ENCODE assay signal across 6 mouse cellular contexts in the genomic region with DNA sequence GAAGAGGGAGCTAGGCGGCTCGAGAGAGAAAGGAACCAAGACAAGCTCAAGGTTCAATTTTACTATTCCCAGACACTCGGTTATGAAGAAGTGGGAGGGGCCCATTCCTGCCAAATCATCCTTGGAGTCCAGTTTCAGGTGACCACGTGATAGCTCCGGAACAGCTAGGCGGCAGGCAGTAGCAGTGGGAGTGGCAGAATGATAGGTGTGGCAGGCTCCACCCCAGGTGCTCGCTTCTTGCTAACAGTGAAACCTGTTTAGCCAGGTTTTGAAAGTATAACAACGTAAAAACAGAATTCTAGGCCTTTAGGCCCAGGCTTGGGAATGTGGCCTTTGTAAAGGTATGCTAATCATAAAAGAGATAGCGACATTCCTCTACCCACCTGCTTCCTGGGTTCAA. TPM values are rescaled to one million over a fixed set of nuclear protein-coding genes. Genes with fewer than 3 reads are reported as not detected.
A peak's percentile ranks its signal among the peaks of the same experiment; 100 is the strongest.
DNase-seq lines count a peak whose midpoint lies in the region; ATAC-seq and TF ChIP-seq lines count a peak whose summit lies in the region.
"Not testable (repeated sequence)": the region's sequence is repeated elsewhere in the genome, so short reads cannot be mapped to it uniquely, and the experiment has no call there.

No protein-coding gene starts in this region.

- 64% methylated on average over 8 of the region's 9 CpGs for WGBS in embryonic facial prominence, embryonic 14.5 days
- 54% methylated on average over 8 of the region's 9 CpGs for WGBS in intestine, embryonic 16.5 days
- WGBS in kidney, adult 2 months = 63% methylated on average over 9 of the region's 9 CpGs
- WGBS in lung, embryonic 14.5 days = 53% methylated on average over 8 of the region's 9 CpGs
- WGBS in stomach, embryonic 16.5 days = 52% methylated on average over 8 of the region's 9 CpGs

- TF ChIP-seq POLR2A in kidney, adult 2 months (IDR thresholded peaks at IDR 0.05; ENCODE audit: low read depth, low read length) = not testable (repeated sequence)

- not testable (repeated sequence) for H3K4me2 ChIP-seq in embryonic facial prominence, embryonic 14.5 days (ENCODE audit: low read depth, low read length); intestine, embryonic 16.5 days (ENCODE audit: low read depth, low read length); lung, embryonic 14.5 days; stomach, embryonic 16.5 days (ENCODE audit: low read depth, low read length)

- not testable (repeated sequence) for H3K4me1 ChIP-seq in embryonic facial prominence, embryonic 14.5 days (ENCODE audit: control insufficient read depth, insufficient read depth, low read length); intestine, embryonic 16.5 days (ENCODE audit: control insufficient read depth, insufficient read depth, low read length); kidney, adult 2 months (ENCODE audit: control insufficient read depth, insufficient read depth, low read length); lung, embryonic 14.5 days (ENCODE audit: insufficient read depth); stomach, embryonic 16.5 days (ENCODE audit: control insufficient read depth, insufficient read depth, low read length)

- not testable (repeated sequence) for H3K4me3 ChIP-seq in embryonic facial prominence, embryonic 14.5 days (ENCODE audit: low read depth, low read length); intestine, embryonic 16.5 days (ENCODE audit: low read length); kidney, adult 2 months (ENCODE audit: insufficient read depth, low read depth, low read length); lung, embryonic 14.5 days (ENCODE audit: low read depth, low read length); stomach, embryonic 16.5 days (replicated peaks; ENCODE audit: low read length)

- not testable (repeated sequence) for H3K27me3 ChIP-seq in embryonic facial prominence, embryonic 14.5 days (replicated peaks; ENCODE audit: control insufficient read depth, insufficient read depth, low read length); intestine, embryonic 16.5 days (replicated peaks; ENCODE audit: control insufficient read depth, insufficient read depth, low read length); kidney, adult 2 months (replicated peaks; ENCODE audit: control insufficient read depth, insufficient read depth, low read length); lung, embryonic 14.5 days (ENCODE audit: insufficient read depth, low read length); stomach, embryonic 16.5 days (ENCODE audit: control insufficient read depth, insufficient read depth, low read length)

- not testable (repeated sequence) for H3K27ac ChIP-seq in embryonic facial prominence, embryonic 14.5 days (replicated peaks; ENCODE audit: low read depth, low read length); intestine, embryonic 16.5 days (ENCODE audit: low read length); kidney, adult 2 months (ENCODE audit: insufficient read depth, low read depth, low read length); lung, embryonic 14.5 days (ENCODE audit: low read depth); stomach, embryonic 16.5 days (ENCODE audit: low read length)

- not testable (repeated sequence) for ATAC-seq in embryonic facial prominence, embryonic 14.5 days (ENCODE audit: low read depth); lung, embryonic 14.5 days (ENCODE audit: insufficient read depth)
- peak; percentile 95 for ATAC-seq in intestine, embryonic 16.5 days
- peak; percentile 85; the same call in 1 of the 2 replicates for ATAC-seq in stomach, embryonic 16.5 days (ENCODE audit: insufficient read depth, low FRiP score)

- H3K36me3 ChIP-seq in embryonic facial prominence, embryonic 14.5 days (ENCODE audit: control insufficient read depth, insufficient read depth, low read length); intestine, embryonic 16.5 days (ENCODE audit: control insufficient read depth, insufficient read depth, low read length); kidney, adult 2 months (ENCODE audit: control insufficient read depth, insufficient read depth, low read length); lung, embryonic 14.5 days (ENCODE audit: insufficient read depth); stomach, embryonic 16.5 days (ENCODE audit: control insufficient read depth, insufficient read depth, low read length): not testable (repeated sequence)

- H3K9ac ChIP-seq in embryonic facial prominence, embryonic 14.5 days (ENCODE audit: low read depth, low read length); intestine, embryonic 16.5 days (ENCODE audit: low read depth, low read length); lung, embryonic 14.5 days; stomach, embryonic 16.5 days (ENCODE audit: low read length): not testable (repeated sequence)

- DNase-seq in ES-CJ7 (ENCODE audit: low read depth, low spot score) = peak; percentile 60
- DNase-seq in embryonic facial prominence, embryonic 14.5 days (ENCODE audit: low spot score) = peak; percentile 40
- peak; percentile 1 for DNase-seq in kidney, adult 2 months
- DNase-seq in lung, embryonic 14.5 days = peak; percentile 6

- not testable (repeated sequence) for TF ChIP-seq CTCF in kidney, adult 2 months (conservative IDR thresholded peaks at IDR 0.05; ENCODE audit: insufficient read depth, insufficient read length, low read depth, low read length); lung, embryonic 14.5 days (IDR thresholded peaks at IDR 0.05; ENCODE audit: low read depth)

- H3K9me3 ChIP-seq in embryonic facial prominence, embryonic 14.5 days (ENCODE audit: control insufficient read depth, low read length); intestine, embryonic 16.5 days (ENCODE audit: control insufficient read depth, low read length); lung, embryonic 14.5 days (ENCODE audit: low read depth, low read length); stomach, embryonic 16.5 days (replicated peaks; ENCODE audit: control insufficient read depth, low read length): not testable (repeated sequence)

RNA-seq across cellular contexts. Expression of a gene that starts 8.5 kb away (rescaled TPM):
- 56.1 and 59.3 TPM in 2 replicates for polyA plus RNA-seq in embryonic facial prominence, embryonic 14.5 days (2014; fragmentation: Nextera tagmentation; extraction: Ambion mirVana)
- 52.2 and 52.9 TPM in 2 replicates for polyA plus RNA-seq in intestine, embryonic 16.5 days (2015; fragmentation: Nextera tagmentation; extraction: Ambion mirVana)
- 8.5 and 11.7 TPM in 2 replicates for polyA plus RNA-seq in kidney, adult 2 months (2012; rRNA removed)
- 56.7 and 62.8 TPM in 2 replicates for polyA plus RNA-seq in lung, embryonic 14.5 days (2014; fragmentation: Nextera tagmentation; extraction: Ambion mirVana)
- polyA plus RNA-seq in stomach, embryonic 16.5 days (2015; fragmentation: Nextera tagmentation; extraction: Ambion mirVana) = 59.0 and 60.4 TPM in 2 replicates

Comparison
In these comparisons a context has a peak if more than half of its experiments do, and no peak if none do; other contexts are left out.
1. DNase-seq: peak in every context shown above with its lines; median percentile 60 in ES-CJ7; 40 in embryonic facial prominence, embryonic 14.5 days; 6 in lung, embryonic 14.5 days; 1 in kidney, adult 2 months.